Comparison of ENCODE assay signal across 8 mouse cellular contexts in the genomic region with DNA sequence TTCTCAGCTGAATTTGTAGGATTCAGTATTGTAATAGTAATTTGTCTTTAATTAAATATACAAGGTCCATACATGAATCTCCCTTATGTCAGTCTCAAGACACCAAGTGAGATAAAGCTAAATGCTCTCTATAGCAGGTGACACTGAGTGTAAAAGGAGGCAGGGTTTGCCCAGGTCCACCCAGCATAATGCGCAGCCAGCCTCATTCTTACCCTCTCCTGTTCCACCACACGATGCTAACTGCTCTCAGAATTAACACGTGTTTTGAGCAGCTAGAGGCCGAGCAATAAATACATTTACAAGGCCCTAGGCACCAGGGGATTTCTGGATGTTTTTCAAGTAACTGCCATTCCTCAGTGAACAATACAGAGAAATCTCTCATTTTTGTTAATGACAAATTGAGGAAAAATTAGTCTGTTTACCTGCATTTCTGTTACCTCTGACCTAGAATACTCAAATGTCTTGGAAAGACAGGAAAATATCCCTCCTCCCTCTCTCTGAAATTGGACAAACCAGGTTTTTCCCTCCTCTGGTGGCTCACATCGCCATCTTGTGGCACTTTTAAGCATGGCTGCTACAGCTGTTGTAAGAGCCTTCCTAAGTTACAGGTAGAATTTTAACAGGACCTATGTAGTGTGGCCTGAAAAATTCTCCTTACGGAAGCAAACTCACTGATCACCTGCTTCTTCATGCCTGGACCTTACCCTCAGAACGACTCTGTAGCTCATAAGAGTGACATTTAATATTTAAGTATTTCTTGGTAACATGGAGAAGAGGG. TPM values are rescaled to one million over a fixed set of nuclear protein-coding genes. Genes with fewer than 3 reads are reported as not detected.
DNase-seq lines count a peak whose midpoint lies in the region; ATAC-seq lines count a peak whose summit lies in the region.

No protein-coding gene starts in this region.

- ATAC-seq in common myeloid progenitor, adult 5-6 weeks (replicated peaks; ENCODE audit: low read depth, poor library complexity, severe bottlenecking): peak; percentile 63; the same call in 1 of the 2 replicates
- 0 out of 2 replicates have a peak, but pooled peaks have one; percentile 30 for ATAC-seq in granulocyte monocyte progenitor cell, adult 5-6 weeks (replicated peaks; ENCODE audit: poor library complexity, severe bottlenecking)

- DNase-seq in adrenal gland, adult (ENCODE audit: inconsistent age in 2 of 2, low spot score in 1 of 2): peak; percentile 37 to 81
- no peak for DNase-seq in adrenal gland, adult 8-10 months
- peak; percentile 85 for DNase-seq in NIH3T3 (ENCODE audit: low read depth)
- DNase-seq in layer of hippocampus, adult 8-10 months (ENCODE audit: low spot score in 2 of 2): peak; percentile 32 to 62
- peak; percentile 32 for DNase-seq in lung, postnatal 25 days (ENCODE audit: low spot score)
- peak; percentile 73 for DNase-seq in right cerebral cortex, postnatal 4 days

RNA-seq across cellular contexts. Expression of a gene that starts 14.7 kb away (rescaled TPM):
- not detected for total RNA-seq in adrenal gland, adult 8-10 months (2022)
- total RNA-seq in common myeloid progenitor, adult 5-6 weeks (2017): 0.41 TPM in 1 of 2 replicates, not detected in the other
- 0.21 TPM in 1 of 2 replicates, not detected in the other for total RNA-seq in granulocyte monocyte progenitor cell, adult 5-6 weeks (2014; fragmentation: Nextera tagmentation)
- total RNA-seq in granulocyte monocyte progenitor cell, adult 5-6 weeks (2017): 0.41 TPM in 1 of 2 replicates, not detected in the other
- total RNA-seq in layer of hippocampus, adult 8-10 months (2022): under 1 TPM; 0.23 to 0.97 (median 0.66) TPM

RNA-seq across cellular contexts. Expression of a gene that starts 30.0 kb away (rescaled TPM):
- not detected for total RNA-seq in adrenal gland, adult 8-10 months (2022)
- not detected in 2 replicates for total RNA-seq in common myeloid progenitor, adult 5-6 weeks (2017)
- total RNA-seq in granulocyte monocyte progenitor cell, adult 5-6 weeks (2014; fragmentation: Nextera tagmentation): not detected in 2 replicates
- not detected in 2 replicates for total RNA-seq in granulocyte monocyte progenitor cell, adult 5-6 weeks (2017)
- total RNA-seq in layer of hippocampus, adult 8-10 months (2022): not detected

RNA-seq across cellular contexts. Expression of a gene that starts 39.9 kb away (rescaled TPM):
- total RNA-seq in adrenal gland, adult 8-10 months (2022): 10 to 100 TPM; 52.4 to 63.4 (median 57.1) TPM
- 24.7 and 27.1 TPM in 2 replicates for total RNA-seq in common myeloid progenitor, adult 5-6 weeks (2017)
- 9.5 and 14.7 TPM in 2 replicates for total RNA-seq in granulocyte monocyte progenitor cell, adult 5-6 weeks (2014; fragmentation: Nextera tagmentation)
- total RNA-seq in granulocyte monocyte progenitor cell, adult 5-6 weeks (2017): 19.6 and 26.0 TPM in 2 replicates
- 10 to 100 TPM; 41.3 to 56.1 (median 50.2) TPM for total RNA-seq in layer of hippocampus, adult 8-10 months (2022)
